Mouse (Mus musculus) MEL (cell line): ENCODE results near the gene Dnaja2. TPM values are rescaled to one million over a fixed set of nuclear protein-coding genes. Genes with fewer than 3 reads are reported as not detected.
A peak's percentile ranks its signal among the peaks of the same experiment; 100 is the strongest.

Source experiments
- DNase-seq: peaks from one replicate; pipeline ENCODE4 v3.0.0; 2011; ENCODE audit warnings: low read depth, low spot score
- H3K27ac ChIP-seq: 2 replicates; pipeline ENCODE4 v1.5.1; 2012; ENCODE audit warnings: low read depth, mild to moderate bottlenecking, control low read depth, low read length, moderate library complexity; ENCODE audit not compliant: control insufficient read depth
- H3K27me3 ChIP-seq, 2 experiments: fragments of 150-350 bp in 1 of 2; sonication (generic) in 1 of 2; 2 replicates each; pipeline ENCODE4 v1.6.1; 2012; ENCODE audit warnings: low read length in 2 of 2, mild to moderate bottlenecking in 2 of 2, improper control_type of control experiment in 1 of 2, moderate library complexity in 1 of 2; ENCODE audit not compliant: insufficient read depth in 2 of 2, control insufficient read depth in 1 of 2
- H3K36me3 ChIP-seq, 2 experiments: 2 replicates each; pipeline ENCODE4 v1.6.1; 2012 to 2014; ENCODE audit warnings: low read length in 2 of 2, improper control_type of control experiment in 1 of 2, inconsistent platforms in 1 of 2, mild to moderate bottlenecking in 1 of 2; ENCODE audit not compliant: insufficient read depth in 2 of 2, control insufficient read depth in 1 of 2
- H3K4me1 ChIP-seq, 2 experiments: fragments of 150-350 bp in 1 of 2; sonication (generic) in 1 of 2; 2 replicates each; pipeline ENCODE4 v1.6.1; 2012; ENCODE audit warnings: low read length in 2 of 2, improper control_type of control experiment in 1 of 2, mild to moderate bottlenecking in 1 of 2; ENCODE audit not compliant: insufficient read depth in 2 of 2, control insufficient read depth in 1 of 2
- H3K4me3 ChIP-seq, 2 experiments: fragments of 150-350 bp in 1 of 2; sonication (generic) in 1 of 2; 2 replicates each; pipeline ENCODE4 v1.5.1; 2012; ENCODE audit warnings: low read depth in 2 of 2, low read length in 2 of 2, mild to moderate bottlenecking in 2 of 2, moderate library complexity in 2 of 2, control low read depth in 1 of 2, improper control_type of control experiment in 1 of 2; ENCODE audit not compliant: control insufficient read depth in 1 of 2, insufficient read depth in 1 of 2
- H3K79me2 ChIP-seq: 2 replicates; pipeline ENCODE4 v1.6.1; 2012; ENCODE audit warnings: mild to moderate bottlenecking, low read length, moderate library complexity; ENCODE audit not compliant: control insufficient read depth, poor library complexity, insufficient read depth
- H3K9ac ChIP-seq: 2 replicates; pipeline ENCODE4 v1.6.1; 2012; ENCODE audit warnings: low read depth, mild to moderate bottlenecking, control low read depth, low read length, moderate library complexity; ENCODE audit not compliant: control insufficient read depth, poor library complexity, severe bottlenecking
- H3K9me3 ChIP-seq: fragments of 150-350 bp; sonication (generic); replicated peaks from 2 replicates; pipeline ENCODE4 v1.6.1; 2012; ENCODE audit warnings: mild to moderate bottlenecking, low read length, improper control_type of control experiment, moderate library complexity; ENCODE audit not compliant: insufficient read depth
- BHLHE40 ChIP-seq: IDR thresholded peaks from 2 replicates; pipeline ENCODE4 v1.6.1; 2012; ENCODE audit warnings: low read depth, mild to moderate bottlenecking, inconsistent platforms, low read length, improper control_type of control experiment, borderline replicate concordance
- CHD1 ChIP-seq: IDR thresholded peaks from 2 replicates; pipeline ENCODE4 v1.6.1; 2012; ENCODE audit warnings: low read depth, mild to moderate bottlenecking, inconsistent platforms, low read length, improper control_type of control experiment
- CHD2 ChIP-seq: IDR thresholded peaks from 2 replicates; pipeline ENCODE4 v1.6.1; 2011; ENCODE audit warnings: low read length, improper control_type of control experiment
- CTCF ChIP-seq, 3 experiments: IDR thresholded peaks in 2 of 3; conservative IDR thresholded peaks in 1 of 3; 2 replicates each; pipeline ENCODE4 v1.5.1; 2011 to 2012; ENCODE audit warnings: low read length in 3 of 3, low read depth in 2 of 3, mild to moderate bottlenecking in 2 of 3, improper control_type of control experiment in 1 of 3, inconsistent platforms in 1 of 3, mixed read lengths in 1 of 3, moderate library complexity in 1 of 3; ENCODE audit not compliant: control insufficient read depth in 1 of 3, insufficient read depth in 1 of 3, poor library complexity in 1 of 3, severe bottlenecking in 1 of 3
- ELF1 ChIP-seq: IDR thresholded peaks from 2 replicates; pipeline ENCODE4 v1.6.1; 2014; ENCODE audit warnings: low read depth, mild to moderate bottlenecking, inconsistent platforms, low read length, improper control_type of control experiment, moderate library complexity
- MAFK ChIP-seq: IDR thresholded peaks from 2 replicates; pipeline ENCODE4 v1.6.1; 2011; ENCODE audit warnings: low read depth, mild to moderate bottlenecking, low read length, improper control_type of control experiment, borderline replicate concordance
- MAZ ChIP-seq: IDR thresholded peaks from 2 replicates; pipeline ENCODE4 v1.6.1; 2012; ENCODE audit warnings: low read depth, mild to moderate bottlenecking, inconsistent platforms, low read length, improper control_type of control experiment
- POLR2AphosphoS2 ChIP-seq: IDR thresholded peaks from 2 replicates; pipeline ENCODE4 v1.6.1; 2011; ENCODE audit warnings: low read length, improper control_type of control experiment
- POLR2AphosphoS5 ChIP-seq: IDR thresholded peaks from 2 replicates; pipeline ENCODE4 v1.6.1; 2012; ENCODE audit warnings: low read depth, borderline replicate concordance, mild to moderate bottlenecking, inconsistent platforms, low read length, moderate library complexity, mixed read lengths
- RCOR1 ChIP-seq: IDR thresholded peaks from 2 replicates; pipeline ENCODE4 v1.6.1; 2012; ENCODE audit warnings: low read depth, mild to moderate bottlenecking, inconsistent platforms, low read length, improper control_type of control experiment
- TAL1 ChIP-seq: IDR thresholded peaks from 2 replicates; pipeline ENCODE4 v1.6.1; 2012; ENCODE audit warnings: mild to moderate bottlenecking, inconsistent platforms, low read length, moderate library complexity, mixed read lengths
- UBTF ChIP-seq: IDR thresholded peaks from 2 replicates; pipeline ENCODE4 v1.6.1; 2012; ENCODE audit warnings: low read depth, mild to moderate bottlenecking, inconsistent platforms, low read length, improper control_type of control experiment, moderate library complexity, borderline replicate concordance; ENCODE audit not compliant: insufficient read depth
- USF2 ChIP-seq, 2 experiments: IDR thresholded peaks; 2 replicates each; pipeline ENCODE4 v1.6.1; 2011 to 2012; ENCODE audit warnings: improper control_type of control experiment in 2 of 2, low read length in 2 of 2, borderline replicate concordance in 1 of 2, inconsistent platforms in 1 of 2, low read depth in 1 of 2, mild to moderate bottlenecking in 1 of 2; ENCODE audit not compliant: insufficient read depth in 1 of 2
- ZC3H11A ChIP-seq: IDR thresholded peaks from 2 replicates; pipeline ENCODE4 v1.6.1; 2012; ENCODE audit warnings: low read depth, mild to moderate bottlenecking, inconsistent platforms, low read length, improper control_type of control experiment
- ZKSCAN1 ChIP-seq: IDR thresholded peaks from 2 replicates; pipeline ENCODE4 v1.6.1; 2012; ENCODE audit warnings: low read depth, mild to moderate bottlenecking, inconsistent platforms, low read length, improper control_type of control experiment, moderate library complexity
- ZNF384 ChIP-seq: IDR thresholded peaks from 2 replicates; pipeline ENCODE4 v1.6.1; 2012; ENCODE audit warnings: low read depth, mild to moderate bottlenecking, inconsistent platforms, low read length, improper control_type of control experiment
- polyA plus RNA-seq, 2 experiments: library from polyadenylated mRNA; stranded (reverse) in 1 of 2; unstranded in 1 of 2; fragments of >175 nt in 1 of 2; fragments of >200 nt in 1 of 2; gene quantifications; 2 replicates each; pipeline versions ENCODE4 v1.2.1 to v1.2.4; 2012; ENCODE audit warnings: low replicate concordance in 2 of 2, low read depth in 1 of 2; ENCODE audit not compliant: insufficient read length in 2 of 2, insufficient read depth in 1 of 2, missing spikeins in 1 of 2
- total RNA-seq: library from RNA; depleted of rRNA; stranded (reverse); fragments of 300-350 nt; gene quantifications from 2 replicates; pipeline ENCODE4 v1.2.3, GENCODE M21; 2012

Dnaja2 gene
- total and polyA plus RNA-seq, 3 experiments = 189 to 307 TPM; not detected in 1

GRCm38 (mm10) chr8:85496125-85496524, 59.0 kb downstream of the Dnaja2 start:
- no peak overlapping the region for H3K4me3 ChIP-seq
- H3K9me3 ChIP-seq = no peaks in the 10 kb centered on the region
- no peaks in the 10 kb centered on the region for H3K27me3 ChIP-seq
- peaks cover 0 to 3% of the 10 kb centered on the region in 2 experiments; a peak in 3 of 4 replicates for H3K36me3 ChIP-seq
- TF ChIP-seq USF2 (IDR thresholded peaks at IDR 0.05; ENCODE audit: borderline replicate concordance in 1 of 2, insufficient read depth in 1 of 2, low read depth in 1 of 2, low read length in 2 of 2) = no peak
- TF ChIP-seq ZKSCAN1 = no peak
- TF ChIP-seq TAL1 = no peak
- TF ChIP-seq POLR2AphosphoS5 = no peak
- no peak for DNase-seq
- no peak overlapping the region for H3K9ac ChIP-seq
- peaks cover 3 to 8% of the 10 kb centered on the region in 2 experiments; a peak in 3 of 4 replicates for H3K4me1 ChIP-seq
- no peaks in the 10 kb centered on the region for H3K79me2 ChIP-seq
- H3K27ac ChIP-seq = no peak overlapping the region

- H3K79me2 ChIP-seq = no peaks in the 10 kb centered on the region
- H3K27ac ChIP-seq = no peak overlapping the region
- peak overlapping the region; percentile 75 for H3K9ac ChIP-seq
- H3K9me3 ChIP-seq = no peaks in the 10 kb centered on the region
- H3K36me3 ChIP-seq = peaks cover 0 to 3% of the 10 kb centered on the region in 2 experiments; a peak in 3 of 4 replicates
- peak overlapping the region; percentile 88 for H3K4me3 ChIP-seq
- H3K27me3 ChIP-seq = no peaks in the 10 kb centered on the region
- DNase-seq = no peak
- no peak for TF ChIP-seq RCOR1
- no peak for TF ChIP-seq BHLHE40
- TF ChIP-seq ZC3H11A = no peak
- no peak for TF ChIP-seq ELF1
- no peak for TF ChIP-seq TAL1
- no peak for TF ChIP-seq ZKSCAN1
- no peak for TF ChIP-seq MAFK
- no peak for TF ChIP-seq CHD1
- no peak for TF ChIP-seq UBTF
- TF ChIP-seq ZNF384 = no peak
- no peak for TF ChIP-seq CHD2
- TF ChIP-seq POLR2AphosphoS2 = no peak
- no peak for TF ChIP-seq CTCF (IDR thresholded peaks at IDR 0.05 in 2 of 3, conservative IDR thresholded peaks at IDR 0.05 in 1 of 3; ENCODE audit: control insufficient read depth in 1 of 3, insufficient read depth in 1 of 3, low read depth in 2 of 3, low read length in 3 of 3, poor library complexity in 1 of 3, severe bottlenecking in 1 of 3)
- TF ChIP-seq USF2 (IDR thresholded peaks at IDR 0.05; ENCODE audit: borderline replicate concordance in 1 of 2, insufficient read depth in 1 of 2, low read depth in 1 of 2, low read length in 2 of 2) = no peak
- no peak for TF ChIP-seq MAZ
- peaks cover 3 to 8% of the 10 kb centered on the region in 2 experiments; a peak in 3 of 4 replicates for H3K4me1 ChIP-seq
These were observed 61.9 kb downstream of the Dnaja2 start for GRCm38 (mm10) chr8:85492940-85493931.
